Mouse (Mus musculus) neural tube, embryonic 13.5 days (tissue): Measurements from ENCODE around the gene Palm2. TPM values are rescaled to one million over a fixed set of nuclear protein-coding genes. Genes with fewer than 3 reads are reported as not detected.
A peak's percentile ranks its signal among the peaks of the same experiment; 100 is the strongest.

Experiments
- ATAC-seq: fragments of 200-750 bp; cut with Nextera tagmentation; 2 replicates; pipeline ENCODE4 v1.8.0; 2017; ENCODE audit warnings: low read depth, mild to moderate bottlenecking, moderate TSS enrichment, moderate library complexity
- H3K27ac ChIP-seq: fragments of 300-500 bp; sonication (generic); replicated peaks from 2 replicates; pipeline ENCODE4 v1.5.1; 2015; ENCODE audit warnings: moderate library complexity, mild to moderate bottlenecking, inconsistent platforms
- H3K27me3 ChIP-seq: fragments of 300-500 bp; sonication (generic); 2 replicates; pipeline ENCODE4 v1.6.1; 2015; ENCODE audit warnings: mild to moderate bottlenecking, inconsistent platforms
- H3K36me3 ChIP-seq: fragments of 300-500 bp; sonication (generic); 2 replicates; pipeline ENCODE4 v1.6.1; 2015; ENCODE audit warnings: mild to moderate bottlenecking, inconsistent platforms
- H3K4me1 ChIP-seq: fragments of 300-500 bp; sonication (generic); replicated peaks from 2 replicates; pipeline ENCODE4 v1.6.1; 2015; ENCODE audit warnings: inconsistent platforms
- H3K4me2 ChIP-seq: fragments of 300-500 bp; sonication (generic); 2 replicates; pipeline ENCODE4 v1.6.1; 2015; ENCODE audit warnings: inconsistent platforms, mild to moderate bottlenecking, moderate library complexity
- H3K4me3 ChIP-seq: fragments of 300-500 bp; sonication (generic); 2 replicates; pipeline ENCODE4 v1.5.1; 2015; ENCODE audit warnings: mild to moderate bottlenecking, inconsistent platforms
- H3K9ac ChIP-seq: fragments of 300-500 bp; sonication (generic); 2 replicates; pipeline ENCODE4 v1.6.1; 2015; ENCODE audit warnings: moderate library complexity, mild to moderate bottlenecking, inconsistent platforms
- H3K9me3 ChIP-seq: fragments of 300-500 bp; sonication (generic); 2 replicates; pipeline ENCODE4 v1.6.1; 2016; ENCODE audit warnings: inconsistent platforms
- whole genome bisulfite sequencing: fragments of 180-500 bp; shearing (Covaris S2); methylation state at CpG from one replicate; pipeline ENCODE4 v1.1.7; 2015; 5-methylcytosine and 5-hydroxymethylcytosine counted together
- polyA plus RNA-seq: library from polyadenylated mRNA; unstranded; fragments of >200 nt; fragmentation: Nextera tagmentation; extraction: Ambion mirVana; gene quantifications from 2 replicates; pipeline ENCODE4 v1.2.1, GENCODE M21; 2015

Palm2 gene
- polyA plus RNA-seq, 1 experiment from 2014 or later: 7.8 TPM

DNA sequence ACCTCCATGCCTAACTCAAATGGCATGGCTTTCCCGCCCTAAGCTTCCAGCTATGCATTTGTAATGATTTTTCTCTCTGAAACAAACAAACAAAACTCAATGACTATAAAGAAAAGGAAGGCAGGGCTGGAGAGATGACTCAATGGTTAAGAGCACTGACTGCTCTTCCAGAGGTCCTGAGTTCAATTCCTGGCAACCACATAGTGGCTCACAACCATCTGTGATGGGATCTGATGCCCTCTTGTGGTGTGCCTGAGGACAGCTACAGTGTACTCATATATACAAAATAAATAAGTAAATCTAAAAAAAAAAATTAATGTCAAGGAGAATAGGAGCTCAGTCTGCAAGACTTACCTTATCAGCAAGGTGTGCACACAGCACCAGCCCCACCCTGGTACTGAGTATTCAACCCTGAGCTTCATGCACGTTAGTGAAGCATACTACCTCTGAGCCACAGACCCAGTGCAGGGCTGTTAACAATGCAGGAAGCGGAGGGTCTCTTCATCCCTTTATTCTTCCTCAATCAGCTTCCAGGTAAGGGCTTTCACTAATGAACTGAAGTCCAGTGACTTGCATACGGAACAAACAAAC, 12.9 kb downstream of the Palm2 start:
- 86% methylated on average over 4 of the region's 4 CpGs for WGBS
- no peak for ATAC-seq

DNA sequence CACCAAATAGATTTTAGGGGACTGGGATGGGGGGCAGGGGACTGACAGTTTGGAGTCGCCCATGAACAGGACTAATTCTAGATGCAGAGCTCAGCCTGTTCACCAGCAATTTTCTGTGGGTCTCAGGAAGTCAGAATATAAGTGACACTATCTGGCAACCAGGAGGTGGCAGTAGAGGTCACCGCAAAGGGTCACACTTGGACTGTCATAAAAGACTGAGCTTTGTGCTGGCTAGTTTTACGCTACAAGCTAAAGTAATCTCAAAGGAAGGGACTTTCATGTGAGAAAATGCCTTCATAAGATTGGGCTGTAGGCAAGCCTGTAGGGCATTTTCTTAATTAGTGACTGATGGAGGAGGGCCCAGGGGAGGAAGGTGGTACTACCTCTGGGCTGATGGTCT, 17.8 kb downstream of the Palm2 start:
- WGBS: 30% methylated on average over 3 of the region's 3 CpGs
- no peak for ATAC-seq
- no peaks in the 10 kb centered on the region for H3K4me1 ChIP-seq
- H3K27ac ChIP-seq: no peak overlapping the region
- H3K36me3 ChIP-seq: no peaks in the 10 kb centered on the region
- no peaks in the 10 kb centered on the region for H3K27me3 ChIP-seq
- H3K9ac ChIP-seq: no peak overlapping the region
- no peak overlapping the region for H3K4me3 ChIP-seq
- H3K4me2 ChIP-seq: no peak overlapping the region
- H3K9me3 ChIP-seq: no peaks in the 10 kb centered on the region

More for the DNA sequence above, 12.9 kb downstream of the Palm2 start:
- Histone ChIP-seq H3K36me3 (no peaks in the 10 kb centered on the region), H3K9ac (no peak overlapping the region), H3K4me2 (no peak overlapping the region), H3K4me1 (no peaks in the 10 kb centered on the region), H3K27ac (no peak overlapping the region), H3K9me3 (no peaks in the 10 kb centered on the region), H3K4me3 (no peak overlapping the region), H3K27me3 (no peaks in the 10 kb centered on the region)

DNA sequence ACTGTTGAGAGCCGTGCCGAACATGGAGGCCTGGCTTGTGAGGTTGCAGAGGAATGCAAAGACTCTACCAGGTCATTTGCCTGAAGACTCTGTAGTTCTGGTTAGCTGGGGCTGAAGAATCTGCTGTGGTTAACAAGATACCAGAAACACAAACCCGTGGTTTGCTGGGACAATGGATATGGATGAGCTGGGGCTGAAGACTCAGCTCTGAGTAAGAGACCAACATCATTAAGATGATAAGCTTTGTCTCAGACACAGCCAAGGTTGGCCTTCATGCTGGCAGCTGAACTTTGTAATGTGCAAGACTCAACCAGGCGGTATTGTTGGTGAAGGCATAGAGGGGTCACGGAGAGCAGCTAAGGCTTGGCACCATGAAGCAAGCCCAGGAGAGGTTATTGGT, 18.6 kb downstream of the Palm2 start:
- no peak overlapping the region for H3K27ac ChIP-seq
- no peak for ATAC-seq
- no peaks in the 10 kb centered on the region for H3K9me3 ChIP-seq
- H3K4me3 ChIP-seq: no peak overlapping the region
- H3K4me2 ChIP-seq: no peak overlapping the region
- no peaks in the 10 kb centered on the region for H3K36me3 ChIP-seq
- WGBS: 93% methylated on average over 5 of the region's 5 CpGs
- no peaks in the 10 kb centered on the region for H3K4me1 ChIP-seq
- H3K9ac ChIP-seq: no peak overlapping the region
- no peaks in the 10 kb centered on the region for H3K27me3 ChIP-seq

GRCm38 (mm10) chr4:57462378-57462777, 28.3 kb downstream of the Palm2 start:
- no peak overlapping the region for H3K4me3 ChIP-seq
- H3K4me1 ChIP-seq: no peaks in the 10 kb centered on the region
- no peaks in the 10 kb centered on the region for H3K36me3 ChIP-seq
- H3K9me3 ChIP-seq: no peaks in the 10 kb centered on the region
- no peak for ATAC-seq
- no peaks in the 10 kb centered on the region for H3K27me3 ChIP-seq
- no peak overlapping the region for H3K9ac ChIP-seq
- no peak overlapping the region for H3K4me2 ChIP-seq
- no peak overlapping the region for H3K27ac ChIP-seq
- 47% methylated on average over 3 of the region's 3 CpGs for WGBS

GRCm38 (mm10) chr4:57482435-57482834, 48.4 kb downstream of the Palm2 start:
- ATAC-seq: 0 out of 2 replicates have a peak, but pooled peaks have one; percentile 36
- no peak overlapping the region for H3K4me2 ChIP-seq
- no peak overlapping the region for H3K9ac ChIP-seq
- WGBS: 75% methylated on average over 7 of the region's 7 CpGs
- H3K36me3 ChIP-seq: no peaks in the 10 kb centered on the region
- H3K4me1 ChIP-seq: no peaks in the 10 kb centered on the region
- H3K27ac ChIP-seq: 0 out of 2 replicates have a peak overlapping the region, but pooled peaks have one; percentile 42
- no peaks in the 10 kb centered on the region for H3K27me3 ChIP-seq
- no peak overlapping the region for H3K4me3 ChIP-seq
- no peaks in the 10 kb centered on the region for H3K9me3 ChIP-seq

GRCm38 (mm10) chr4:57486392-57486791, 52.3 kb downstream of the Palm2 start:
- no peak overlapping the region for H3K4me2 ChIP-seq
- no peaks in the 10 kb centered on the region for H3K27me3 ChIP-seq
- H3K4me1 ChIP-seq: no peaks in the 10 kb centered on the region
- no peak overlapping the region for H3K9ac ChIP-seq
- no peaks in the 10 kb centered on the region for H3K9me3 ChIP-seq
- WGBS: 83% methylated on average over 3 of the region's 3 CpGs
- H3K4me3 ChIP-seq: no peak overlapping the region
- no peak for ATAC-seq
- H3K27ac ChIP-seq: no peak overlapping the region
- H3K36me3 ChIP-seq: no peaks in the 10 kb centered on the region

DNA sequence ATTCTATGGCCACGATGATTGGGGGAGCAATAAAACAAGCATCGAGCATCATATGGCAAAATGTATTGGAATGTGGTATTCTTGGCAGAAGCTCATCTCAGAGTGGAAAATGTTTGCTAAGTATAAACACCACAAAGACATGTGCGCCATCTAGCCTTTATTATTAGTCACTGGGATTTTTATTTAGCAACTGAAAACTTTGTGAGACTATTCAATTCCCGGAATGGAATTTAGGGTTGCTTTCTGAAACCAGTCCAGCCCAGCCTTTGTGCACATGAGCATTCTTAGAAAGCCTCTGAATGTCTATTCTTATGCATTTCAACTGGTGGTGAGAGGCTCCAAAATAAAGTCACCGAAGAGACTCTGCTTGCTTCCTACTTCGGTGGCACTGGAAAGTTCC, 55.8 kb downstream of the Palm2 start:
- Histone ChIP-seq H3K4me2 (no peak overlapping the region), H3K4me1 (no peaks in the 10 kb centered on the region), H3K27me3 (no peaks in the 10 kb centered on the region), H3K27ac (no peak overlapping the region), H3K9me3 (no peaks in the 10 kb centered on the region), H3K9ac (no peak overlapping the region), H3K4me3 (no peak overlapping the region), H3K36me3 (no peaks in the 10 kb centered on the region)
- no peak for ATAC-seq
- 92% methylated on average over 6 of the region's 6 CpGs for WGBS

DNA sequence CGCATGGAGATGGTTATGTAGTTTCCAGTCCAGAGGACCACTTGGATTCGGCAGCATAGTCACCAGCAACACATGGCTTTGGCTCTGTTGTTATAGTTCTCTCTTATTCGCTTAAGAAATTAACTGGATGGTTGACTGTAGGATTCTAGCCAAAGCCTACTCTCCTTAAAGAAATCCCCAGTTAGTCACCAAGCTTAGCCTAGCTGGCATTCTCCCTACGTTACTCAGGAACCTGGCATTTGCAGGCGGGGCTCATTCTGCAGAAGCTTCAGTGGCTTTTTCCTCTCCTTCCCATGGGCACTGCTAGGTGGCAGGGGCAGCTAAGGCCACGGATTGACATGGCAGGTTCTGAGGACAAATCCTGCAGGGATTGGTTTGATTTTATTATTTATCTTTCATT, 70.7 kb downstream of the Palm2 start:
- Histone ChIP-seq H3K4me1 (no peaks in the 10 kb centered on the region), H3K27ac (no peak overlapping the region), H3K36me3 (no peaks in the 10 kb centered on the region), H3K4me3 (no peak overlapping the region), H3K27me3 (no peaks in the 10 kb centered on the region), H3K9ac (no peak overlapping the region), H3K4me2 (no peak overlapping the region), H3K9me3 (0 out of 2 replicates have a peak, but pooled peaks cover 4% of the 10 kb centered on the region)
- ATAC-seq: no peak
- 94% methylated on average over 6 of the region's 6 CpGs for WGBS

GRCm38 (mm10) chr4:57510576-57510975, 76.5 kb downstream of the Palm2 start:
- Histone ChIP-seq H3K4me2 (no peak overlapping the region), H3K27ac (no peak overlapping the region), H3K9ac (no peak overlapping the region), H3K27me3 (no peaks in the 10 kb centered on the region), H3K4me3 (no peak overlapping the region), H3K36me3 (no peaks in the 10 kb centered on the region), H3K4me1 (no peaks in the 10 kb centered on the region), H3K9me3 (no peaks in the 10 kb centered on the region)
- no peak for ATAC-seq
- 58% methylated on average over 3 of the region's 3 CpGs for WGBS

- Histone ChIP-seq H3K27me3 (no peaks in the 10 kb centered on the region), H3K4me1 (no peaks in the 10 kb centered on the region), H3K4me2 (no peak overlapping the region), H3K27ac (no peak overlapping the region), H3K36me3 (no peaks in the 10 kb centered on the region), H3K4me3 (no peak overlapping the region), H3K9me3 (no peaks in the 10 kb centered on the region), H3K9ac (no peak overlapping the region)
- WGBS: 85% methylated on average over 1 of the region's 1 CpGs
- ATAC-seq: no peak
Observed at GRCm38 (mm10) chr4:57511734-57512133, 77.7 kb downstream of the Palm2 start.

GRCm38 (mm10) chr4:57513241-57513933, 79.3 kb downstream of the Palm2 start:
- ATAC-seq: no peak
- no peaks in the 10 kb centered on the region for H3K27me3 ChIP-seq

GRCm38 (mm10) chr4:57514003-57514937, 80.2 kb downstream of the Palm2 start:
- Histone ChIP-seq H3K9ac (no peak overlapping the region), H3K4me1 (no peaks in the 10 kb centered on the region), H3K27me3 (no peaks in the 10 kb centered on the region), H3K27ac (no peak overlapping the region), H3K4me3 (no peak overlapping the region), H3K4me2 (no peak overlapping the region), H3K9me3 (no peaks in the 10 kb centered on the region), H3K36me3 (no peaks in the 10 kb centered on the region)
- WGBS: 78% methylated on average over 31 of the region's 31 CpGs
- no peak for ATAC-seq

More at GRCm38 (mm10) chr4:57513241-57513933, 79.3 kb downstream of the Palm2 start:
- no peaks in the 10 kb centered on the region for H3K4me1 ChIP-seq
- H3K4me2 ChIP-seq: no peak overlapping the region
- no peaks in the 10 kb centered on the region for H3K9me3 ChIP-seq
- no peaks in the 10 kb centered on the region for H3K36me3 ChIP-seq
- no peak overlapping the region for H3K9ac ChIP-seq
- H3K4me3 ChIP-seq: no peak overlapping the region
- no peak overlapping the region for H3K27ac ChIP-seq
- 86% methylated on average over 8 of the region's 8 CpGs for WGBS
